18 mouse cellular contexts compared by ENCODE assay signal in the genomic region with DNA sequence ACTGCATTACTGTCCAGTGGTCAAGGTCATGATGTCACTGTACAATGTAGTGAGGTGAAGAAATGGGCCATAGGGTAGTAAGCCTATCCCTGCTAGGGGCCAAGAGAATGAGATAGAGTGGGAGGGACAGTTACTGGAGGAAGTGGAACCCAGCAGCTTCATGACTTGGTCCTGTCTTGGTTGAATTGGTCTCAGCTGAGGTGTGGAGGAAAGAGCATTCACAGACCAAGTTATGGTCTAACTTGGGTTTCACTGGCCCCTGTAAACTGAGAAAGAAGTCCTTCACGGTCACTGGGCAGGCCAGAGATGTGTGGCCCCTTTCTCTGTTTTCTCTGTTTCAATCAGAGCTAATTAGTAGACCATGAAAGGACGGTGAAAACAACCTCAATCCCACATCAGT.
"Had no signal": no experiment of that assay in that cellular context is flagged by ENCODE, and none has a peak within 500 bp of the region (broad histone marks: within the 10 kb centered on the region; RNA-seq: fewer than 3 reads in every experiment).

No protein-coding gene starts in this region.

- H3K4me3 ChIP-seq: midbrain, embryonic 10.5 days; midbrain, embryonic 12.5 days; myocyte; neural tube, embryonic 13.5 days; neural tube, embryonic 15.5 days had no signal

- H3K9ac ChIP-seq: lung, embryonic 14.5 days; midbrain, embryonic 12.5 days; neural tube, embryonic 13.5 days; neural tube, embryonic 15.5 days had no signal

- H3K4me1 ChIP-seq: midbrain, embryonic 10.5 days; midbrain, embryonic 12.5 days; neural tube, embryonic 15.5 days had no signal

- DNase-seq: lung, postnatal 10 days; lung, postnatal 4 days; midbrain, embryonic 14.5 days; retina, postnatal 1 day; right cerebral cortex, adult 18-20 months; right cerebral cortex, postnatal 25 days; right cerebral cortex, postnatal 4 days; spleen, adult 18-20 months; thymus, adult 18-20 months; thymus, postnatal 14 days; thymus, postnatal 36 days had no signal

- H3K4me2 ChIP-seq: lung, embryonic 14.5 days; midbrain, embryonic 12.5 days; neural tube, embryonic 13.5 days; neural tube, embryonic 15.5 days had no signal

- H3K36me3 ChIP-seq: midbrain, embryonic 10.5 days; midbrain, embryonic 12.5 days; neural tube, embryonic 13.5 days; neural tube, embryonic 15.5 days had no signal

- ATAC-seq: midbrain, embryonic 16.5 days had no signal

- H3K27ac ChIP-seq: midbrain, embryonic 10.5 days; midbrain, embryonic 12.5 days; neural tube, embryonic 13.5 days; neural tube, embryonic 15.5 days had no signal
